Comparison of ENCODE assay signal across 22 mouse cellular contexts in genomic region chr5:29740651-29741050, GRCm38 (mm10). TPM values are rescaled to one million over a fixed set of nuclear protein-coding genes. Genes with fewer than 3 reads are reported as not detected.
"Had no signal": no experiment of that assay in that cellular context is flagged by ENCODE, and none has a peak within 500 bp of the region (broad histone marks: within the 10 kb centered on the region; RNA-seq: fewer than 3 reads in every experiment).

No protein-coding gene starts in this region.

- H3K9ac ChIP-seq: liver, embryonic 14.5 days; midbrain, embryonic 12.5 days; stomach, embryonic 15.5 days had no signal

- H3K4me3 ChIP-seq: limb, embryonic 10.5 days; megakaryocyte, embryonic 14.5 days; midbrain, embryonic 12.5 days; stomach, embryonic 15.5 days had no signal

- H3K9me3 ChIP-seq: limb, embryonic 10.5 days; megakaryocyte, embryonic 14.5 days; midbrain, embryonic 12.5 days; stomach, embryonic 15.5 days had no signal

- H3K27me3 ChIP-seq: megakaryocyte, embryonic 14.5 days; midbrain, embryonic 12.5 days; stomach, embryonic 15.5 days had no signal

- DNase-seq: kidney, adult 9 months; kidney, postnatal 36 days; lung, adult 2 months; lung, postnatal 10 days; right cerebral cortex, postnatal 14 days; thymus, adult 2 months; thymus, postnatal 25 days had no signal

- ATAC-seq: midbrain, embryonic 16.5 days had no signal

- H3K36me3 ChIP-seq: midbrain, embryonic 12.5 days; stomach, embryonic 15.5 days had no signal

- H3K27ac ChIP-seq: kidney, postnatal 0 days; limb, embryonic 10.5 days; liver, embryonic 14.5 days; macrophage; midbrain, embryonic 12.5 days; stomach, embryonic 15.5 days had no signal

- H3K4me2 ChIP-seq: midbrain, embryonic 12.5 days; stomach, embryonic 15.5 days had no signal

RNA-seq across cellular contexts. Expression of gene Gm5129, which starts 4.9 kb away (rescaled TPM):
- total RNA-seq: layer of hippocampus, adult 18-20 months; layer of hippocampus, postnatal 14 days; left cerebral cortex, adult 18-20 months; left cerebral cortex, postnatal 10 days had no signal
- polyA plus RNA-seq: kidney, postnatal 0 days; lung, adult 2 months; macrophage; midbrain, embryonic 12.5 days; midbrain, embryonic 16.5 days; neural tube, embryonic 14.5 days; spleen, adult 2 months; stomach, embryonic 15.5 days; urinary bladder, adult 2 months had no signal
